Mouse (Mus musculus): Measurements from ENCODE around the gene 2810004N23Rik. TPM values are rescaled to one million over a fixed set of nuclear protein-coding genes. Genes with fewer than 3 reads are reported as not detected.

Gene 2810004N23Rik
- polyA plus RNA-seq, 2 experiments, result 13.5 to 17.9 TPM

DNA sequence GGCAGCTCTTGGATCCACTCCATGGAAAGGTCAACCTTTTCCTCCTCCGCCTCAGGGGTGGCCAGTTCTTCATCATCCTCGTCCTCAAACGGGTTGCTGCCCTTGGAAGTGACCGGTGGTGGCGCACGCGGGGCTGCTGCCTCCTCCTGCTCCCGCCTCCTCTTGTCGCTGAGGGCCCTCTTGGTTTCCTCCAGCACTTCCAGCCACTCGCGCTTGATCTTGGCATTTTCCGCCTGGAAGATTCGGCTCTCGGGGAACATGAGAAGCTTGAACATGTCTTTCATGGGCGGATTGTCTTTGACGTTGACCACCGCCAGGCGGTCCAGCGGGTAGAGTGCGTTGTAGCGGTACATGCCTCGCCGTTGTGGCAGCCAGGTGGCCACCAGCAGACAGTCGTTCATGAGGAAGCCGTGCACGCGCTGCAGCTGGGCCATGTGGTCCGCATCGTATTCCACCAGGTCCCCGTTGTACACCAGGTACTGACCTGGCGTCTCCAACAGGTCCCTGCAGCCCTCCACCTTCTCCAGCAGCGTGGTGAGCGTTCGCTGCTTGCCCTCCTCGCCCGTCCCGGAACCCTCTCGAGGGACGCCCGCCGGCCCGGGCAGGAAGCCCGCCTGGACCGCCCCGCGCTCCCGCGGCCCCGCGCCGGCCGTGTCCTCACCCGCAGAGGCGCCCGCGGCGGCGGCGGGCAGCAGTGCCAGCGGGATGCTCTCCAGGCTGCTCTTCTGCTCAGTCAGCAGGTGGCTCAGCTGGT lies 33.9 kb upstream of the 2810004N23Rik start:
- Histone ChIP-seq H3K9me3 (ENCODE audit: control insufficient read depth, low read length) (no peaks in the 10 kb centered on the region), H3K4me3 (ENCODE audit: insufficient read depth in 1 of 2, low read depth in 2 of 2, low read length in 2 of 2) (peak overlapping the region; percentile 79 to 83), H3K27ac (peak overlapping the region; percentile 57), H3K36me3 (replicated peaks; ENCODE audit: control insufficient read depth, insufficient read depth, low read depth) (peaks cover 33% of the 10 kb centered on the region), H3K4me1 (replicated peaks; ENCODE audit: control insufficient read depth in 2 of 2, insufficient read depth in 2 of 2, low read length in 1 of 2) (peaks cover 9 to 12% of the 10 kb centered on the region in 2 experiments), H3K4me2 (ENCODE audit: low read depth) (peak overlapping the region; percentile 98), H3K9ac (replicated peaks) (peak overlapping the region; percentile 88), H3K27me3 (ENCODE audit: control insufficient read depth, insufficient read depth, low read length) (no peaks in the 10 kb centered on the region)
- DNase-seq (ENCODE audit: low read depth in 3 of 3, low spot score in 3 of 3), result peak; percentile 44 to 46 (median 44)
- 1% methylated on average over 60 of the region's 60 CpGs for WGBS (ENCODE audit: insufficient replicate concordance)
- ATAC-seq (ENCODE audit: insufficient read depth), result peak; percentile 50
- TF ChIP-seq EP300 (IDR thresholded peaks at IDR 0.05; ENCODE audit: low read depth) (no peak), CTCF (IDR thresholded peaks at IDR 0.05; ENCODE audit: low read depth) (peak; percentile 88)

DNA sequence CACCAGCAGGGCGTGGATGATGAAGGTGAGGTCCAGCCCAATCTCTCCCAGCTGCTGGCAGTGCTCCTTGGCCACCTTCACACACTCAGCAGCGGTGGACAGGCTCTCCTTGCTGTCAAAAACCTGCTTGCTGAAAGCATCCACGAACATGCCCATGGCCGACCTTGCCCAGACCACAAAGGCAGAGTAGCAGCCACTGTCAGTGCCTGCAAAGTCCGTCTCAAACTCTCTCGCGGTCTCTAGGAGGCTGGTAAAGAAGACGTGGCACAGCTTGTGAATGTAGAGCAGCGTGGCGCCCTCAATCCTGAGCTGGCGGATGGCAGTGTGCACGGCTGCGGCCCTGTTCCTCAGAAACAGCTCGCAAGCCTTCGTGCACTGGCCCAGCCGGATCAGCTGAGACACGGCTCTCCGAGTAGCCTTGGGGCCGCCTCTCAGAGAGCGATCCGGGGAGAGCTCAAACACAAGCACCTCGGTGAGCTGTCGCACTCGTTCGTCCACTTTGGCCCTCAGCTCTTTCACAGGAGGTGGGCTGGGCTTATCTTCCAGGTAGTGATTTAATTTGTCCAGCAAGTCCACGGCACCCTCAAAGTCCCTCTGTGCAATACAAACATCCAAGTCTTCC lies 33.2 kb upstream of the 2810004N23Rik start:
- Histone ChIP-seq H3K9ac (replicated peaks) (no peak overlapping the region), H3K27me3 (ENCODE audit: control insufficient read depth, insufficient read depth, low read length) (no peaks in the 10 kb centered on the region), H3K4me2 (ENCODE audit: low read depth) (peak overlapping the region; percentile 98), H3K4me3 (ENCODE audit: insufficient read depth in 1 of 2, low read depth in 2 of 2, low read length in 2 of 2) (peak overlapping the region; percentile 79 to 83), H3K27ac (no peak overlapping the region), H3K9me3 (ENCODE audit: control insufficient read depth, low read length) (no peaks in the 10 kb centered on the region), H3K36me3 (replicated peaks; ENCODE audit: control insufficient read depth, insufficient read depth, low read depth) (peaks cover 28% of the 10 kb centered on the region), H3K4me1 (replicated peaks; ENCODE audit: control insufficient read depth in 2 of 2, insufficient read depth in 2 of 2, low read length in 1 of 2) (peaks cover 9 to 12% of the 10 kb centered on the region in 2 experiments)
- ATAC-seq (ENCODE audit: insufficient read depth) (no peak), DNase-seq (ENCODE audit: low read depth in 3 of 3, low spot score in 3 of 3) (no peak)
- 87% methylated on average over 26 of the region's 26 CpGs for WGBS (ENCODE audit: insufficient replicate concordance)
- no peak for TF ChIP-seq CTCF (IDR thresholded peaks at IDR 0.05; ENCODE audit: low read depth)
- no peak for TF ChIP-seq EP300 (IDR thresholded peaks at IDR 0.05; ENCODE audit: low read depth)

DNA sequence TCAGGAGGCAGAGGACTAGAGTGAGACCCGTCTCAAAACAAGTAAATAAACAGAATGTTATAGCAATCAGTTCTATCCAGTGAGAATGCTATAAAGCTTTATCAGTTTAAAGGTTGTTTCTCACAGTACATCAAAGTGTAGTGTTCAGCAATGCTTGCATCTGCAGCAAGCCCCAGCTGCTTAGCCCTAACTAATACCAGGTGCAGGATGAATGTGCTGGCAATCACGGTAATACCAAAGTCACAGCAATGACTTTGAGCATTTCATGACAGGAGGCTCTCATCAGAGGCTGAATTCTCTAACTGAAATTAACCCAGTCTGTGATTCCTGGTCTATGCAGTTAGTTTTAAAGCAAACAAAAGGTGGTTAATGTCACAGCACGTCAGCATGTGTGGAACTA lies 29.7 kb upstream of the 2810004N23Rik start:
- peaks cover 3% of the 10 kb centered on the region in 2 experiments; a peak in 2 of 4 replicates for H3K4me1 ChIP-seq (replicated peaks; ENCODE audit: control insufficient read depth in 2 of 2, insufficient read depth in 2 of 2, low read length in 1 of 2)
- H3K27ac ChIP-seq, result no peak overlapping the region
- no peaks in the 10 kb centered on the region for H3K27me3 ChIP-seq (ENCODE audit: control insufficient read depth, insufficient read depth, low read length)
- no peak overlapping the region for H3K9ac ChIP-seq (replicated peaks)
- ATAC-seq (ENCODE audit: insufficient read depth), result no peak
- 67% methylated on average over 3 of the region's 3 CpGs for WGBS (ENCODE audit: insufficient replicate concordance)
- no peak overlapping the region for H3K4me2 ChIP-seq (ENCODE audit: low read depth)
- no peak overlapping the region for H3K4me3 ChIP-seq (ENCODE audit: insufficient read depth in 1 of 2, low read depth in 2 of 2, low read length in 2 of 2)
- no peak for TF ChIP-seq EP300 (IDR thresholded peaks at IDR 0.05; ENCODE audit: low read depth)
- TF ChIP-seq CTCF (IDR thresholded peaks at IDR 0.05; ENCODE audit: low read depth), result no peak
- DNase-seq (ENCODE audit: low read depth in 3 of 3, low spot score in 3 of 3), result no peak
- H3K9me3 ChIP-seq (ENCODE audit: control insufficient read depth, low read length), result no peaks in the 10 kb centered on the region
- H3K36me3 ChIP-seq (replicated peaks; ENCODE audit: control insufficient read depth, insufficient read depth, low read depth), result peaks cover 24% of the 10 kb centered on the region

DNA sequence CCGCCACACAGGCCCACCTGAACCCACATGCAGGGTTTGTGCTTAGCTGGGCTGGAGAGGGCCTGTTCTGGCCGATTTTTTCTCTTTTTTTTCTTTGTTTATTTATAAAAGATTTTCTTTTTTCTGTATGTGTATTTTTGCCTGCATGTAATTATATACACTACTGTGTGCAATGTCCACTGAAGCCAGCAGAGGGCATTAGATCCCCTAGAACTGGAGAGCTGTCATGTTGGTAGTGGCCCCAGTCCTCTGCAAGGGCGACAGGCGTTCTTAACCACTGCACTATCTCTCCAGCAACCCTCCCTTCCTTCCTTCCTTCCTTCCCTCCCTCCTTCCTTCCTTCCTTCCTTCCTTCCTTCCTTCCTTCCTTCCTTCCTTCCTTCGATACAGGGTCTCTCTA lies 25.5 kb upstream of the 2810004N23Rik start:
- no peak overlapping the region for H3K4me3 ChIP-seq (ENCODE audit: insufficient read depth in 1 of 2, low read depth in 2 of 2, low read length in 2 of 2)
- DNase-seq (ENCODE audit: low read depth in 3 of 3, low spot score in 3 of 3), result no peak
- H3K9me3 ChIP-seq (ENCODE audit: control insufficient read depth, low read length), result no peaks in the 10 kb centered on the region
- no peaks in the 10 kb centered on the region for H3K27me3 ChIP-seq (ENCODE audit: control insufficient read depth, insufficient read depth, low read length)
- no peaks in the 10 kb centered on the region for H3K4me1 ChIP-seq (replicated peaks; ENCODE audit: control insufficient read depth in 2 of 2, insufficient read depth in 2 of 2, low read length in 1 of 2)
- H3K27ac ChIP-seq, result no peak overlapping the region
- ATAC-seq (ENCODE audit: insufficient read depth), result no peak
- no peak overlapping the region for H3K4me2 ChIP-seq (ENCODE audit: low read depth)
- peaks cover 30% of the 10 kb centered on the region for H3K36me3 ChIP-seq (replicated peaks; ENCODE audit: control insufficient read depth, insufficient read depth, low read depth)
- H3K9ac ChIP-seq (replicated peaks), result no peak overlapping the region
- 87% methylated on average over 5 of the region's 5 CpGs for WGBS (ENCODE audit: insufficient replicate concordance)
- TF ChIP-seq CTCF (IDR thresholded peaks at IDR 0.05; ENCODE audit: low read depth) (peak; percentile 47), EP300 (IDR thresholded peaks at IDR 0.05; ENCODE audit: low read depth) (no peak)

- no peaks in the 10 kb centered on the region for H3K27me3 ChIP-seq (ENCODE audit: control insufficient read depth, insufficient read depth, low read length)
- H3K4me2 ChIP-seq (ENCODE audit: low read depth), result no peak overlapping the region
- 0 out of 4 replicates have a peak, but pooled peaks cover 0 to 3% of the 10 kb centered on the region in 2 experiments for H3K4me1 ChIP-seq (replicated peaks; ENCODE audit: control insufficient read depth in 2 of 2, insufficient read depth in 2 of 2, low read length in 1 of 2)
- WGBS (ENCODE audit: insufficient replicate concordance), result 57% methylated on average over 10 of the region's 10 CpGs
- H3K36me3 ChIP-seq (replicated peaks; ENCODE audit: control insufficient read depth, insufficient read depth, low read depth), result peaks cover 45% of the 10 kb centered on the region
- ATAC-seq (ENCODE audit: insufficient read depth), result peak; percentile 45
- no peak overlapping the region for H3K27ac ChIP-seq
- H3K9me3 ChIP-seq (ENCODE audit: control insufficient read depth, low read length), result no peaks in the 10 kb centered on the region
- TF ChIP-seq CTCF (IDR thresholded peaks at IDR 0.05; ENCODE audit: low read depth), result no peak
- TF ChIP-seq EP300 (IDR thresholded peaks at IDR 0.05; ENCODE audit: low read depth), result no peak
- H3K4me3 ChIP-seq (ENCODE audit: insufficient read depth in 1 of 2, low read depth in 2 of 2, low read length in 2 of 2), result no peak overlapping the region
- H3K9ac ChIP-seq (replicated peaks), result no peak overlapping the region
- DNase-seq (ENCODE audit: low read depth in 3 of 3, low spot score in 3 of 3), result peak in 1 of 3 experiments; percentile 22
Measured at GRCm38 (mm10) chr8:124878946-124879526, 16.1 kb upstream of the 2810004N23Rik start.

All from liver, embryonic 14.5 days (tissue).